Comparison of ENCODE assay signal across 7 mouse cellular contexts in the genomic region with DNA sequence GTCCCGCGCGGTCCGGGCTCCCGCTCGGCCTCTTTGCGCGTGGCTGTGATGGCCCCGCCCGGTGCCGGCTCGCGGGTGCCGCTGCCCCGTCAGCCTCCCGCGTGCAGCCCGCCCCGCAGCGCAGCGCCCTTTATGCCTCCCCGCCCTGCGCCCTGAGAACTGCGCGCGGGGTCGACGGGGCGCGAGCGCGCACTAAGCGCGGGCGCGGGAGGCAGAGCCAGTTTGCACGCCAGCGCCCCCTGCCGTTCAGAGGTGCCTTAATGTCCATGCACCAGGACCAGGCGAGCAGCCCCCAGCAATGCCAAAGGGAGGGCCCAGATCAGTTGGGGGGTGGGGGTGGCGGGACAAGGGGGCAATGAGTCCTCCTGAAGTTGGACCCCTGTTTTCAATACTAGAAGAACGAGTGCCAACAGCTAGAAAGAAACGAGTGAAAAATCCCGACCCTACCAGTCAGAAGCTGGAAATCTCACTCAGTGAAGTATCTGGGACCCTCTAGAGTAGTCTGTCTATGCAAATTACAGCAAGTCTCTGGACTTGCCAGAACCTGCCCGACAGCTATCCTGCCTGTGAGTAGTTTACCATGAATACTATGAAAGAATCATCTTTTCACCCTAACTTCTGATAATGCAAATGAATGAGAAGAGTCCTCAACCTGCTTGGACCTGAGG. TPM values are rescaled to one million over a fixed set of nuclear protein-coding genes. Genes with fewer than 3 reads are reported as not detected.
DNase-seq lines count a peak whose midpoint lies in the region; ATAC-seq and TF ChIP-seq lines count a peak whose summit lies in the region.

Rnf144a (minus strand) TSS at position 151 of the 668 bp plus-strand sequence.

- H3K27ac ChIP-seq in embryonic facial prominence, embryonic 12.5 days: peak within 1 kb of the TSS; percentile 82
- H3K27ac ChIP-seq in kidney, adult 2 months (ENCODE audit: insufficient read depth, low read depth, low read length): peak within 1 kb of the TSS; percentile 73
- peak within 1 kb of the TSS; percentile 44 for H3K27ac ChIP-seq in limb, embryonic 11.5 days (replicated peaks; ENCODE audit: low read depth, low read length)
- peak within 1 kb of the TSS; percentile 84 for H3K27ac ChIP-seq in midbrain, embryonic 13.5 days

- H3K4me2 ChIP-seq in embryonic facial prominence, embryonic 12.5 days (replicated peaks): peak within 1 kb of the TSS; percentile 88
- peak within 1 kb of the TSS; percentile 61 for H3K4me2 ChIP-seq in limb, embryonic 11.5 days (ENCODE audit: low read depth, severe bottlenecking)
- H3K4me2 ChIP-seq in midbrain, embryonic 13.5 days (replicated peaks): peak within 1 kb of the TSS; percentile 89

- H3K4me3 ChIP-seq in embryonic facial prominence, embryonic 12.5 days: peak within 1 kb of the TSS; percentile 81
- peak within 1 kb of the TSS; percentile 80 for H3K4me3 ChIP-seq in kidney, adult 2 months (ENCODE audit: insufficient read depth, low read depth, low read length)
- peak within 1 kb of the TSS; percentile 93 for H3K4me3 ChIP-seq in limb, embryonic 11.5 days (ENCODE audit: low read depth, low read length)
- H3K4me3 ChIP-seq in midbrain, embryonic 13.5 days (replicated peaks): peak within 1 kb of the TSS; percentile 87

- no peaks in the 10 kb centered on the region for H3K36me3 ChIP-seq in embryonic facial prominence, embryonic 12.5 days
- no peaks in the 10 kb centered on the region for H3K36me3 ChIP-seq in kidney, adult 2 months (ENCODE audit: control insufficient read depth, insufficient read depth, low read length)
- H3K36me3 ChIP-seq in limb, embryonic 11.5 days (ENCODE audit: control insufficient read depth, insufficient read depth, low read length): no peaks in the 10 kb centered on the region
- H3K36me3 ChIP-seq in midbrain, embryonic 13.5 days: no peaks in the 10 kb centered on the region

- H3K4me1 ChIP-seq in embryonic facial prominence, embryonic 12.5 days: peaks cover 23% of the 10 kb centered on the region
- H3K4me1 ChIP-seq in kidney, adult 2 months (ENCODE audit: control insufficient read depth, insufficient read depth, low read length): no peaks in the 10 kb centered on the region
- peaks cover 16% of the 10 kb centered on the region for H3K4me1 ChIP-seq in limb, embryonic 11.5 days (ENCODE audit: control insufficient read depth, insufficient read depth, low read length)
- peaks cover 35% of the 10 kb centered on the region for H3K4me1 ChIP-seq in midbrain, embryonic 13.5 days (replicated peaks)

- peak; percentile 77 for TF ChIP-seq CTCF in kidney, adult 2 months (conservative IDR thresholded peaks at IDR 0.05; ENCODE audit: insufficient read depth, insufficient read length, low read depth, low read length)

- no peak for TF ChIP-seq POLR2A in kidney, adult 2 months (IDR thresholded peaks at IDR 0.05; ENCODE audit: low read depth, low read length)

- ATAC-seq in embryonic facial prominence, embryonic 12.5 days (ENCODE audit: insufficient number of reproducible peaks, insufficient read depth, low FRiP score, low TSS enrichment): peak; percentile 86
- ATAC-seq in limb, embryonic 11.5 days (ENCODE audit: insufficient number of reproducible peaks, low FRiP score, low TSS enrichment, low read depth): peak; percentile 82
- peak; percentile 90 for ATAC-seq in midbrain, embryonic 13.5 days

- H3K9me3 ChIP-seq in embryonic facial prominence, embryonic 12.5 days: no peaks in the 10 kb centered on the region
- no peaks in the 10 kb centered on the region for H3K9me3 ChIP-seq in limb, embryonic 11.5 days (ENCODE audit: control insufficient read depth, low read length)
- H3K9me3 ChIP-seq in midbrain, embryonic 13.5 days: no peaks in the 10 kb centered on the region

- peak; percentile 94 to 97 for DNase-seq in adrenal gland, postnatal 36 days
- DNase-seq in heart, adult 18-20 months: peak; percentile 91 to 97
- DNase-seq in kidney, adult 2 months: peak; percentile 88
- peak; percentile 98 for DNase-seq in limb, embryonic 11.5 days (ENCODE audit: low spot score)
- DNase-seq in spleen, adult 12 weeks (ENCODE audit: low spot score): peak; percentile 78

- peak within 1 kb of the TSS; percentile 95 for H3K9ac ChIP-seq in embryonic facial prominence, embryonic 12.5 days
- peak within 1 kb of the TSS; percentile 95 for H3K9ac ChIP-seq in limb, embryonic 11.5 days (ENCODE audit: low read length)
- H3K9ac ChIP-seq in midbrain, embryonic 13.5 days (replicated peaks): peak within 1 kb of the TSS; percentile 96

- no peaks in the 10 kb centered on the region for H3K27me3 ChIP-seq in embryonic facial prominence, embryonic 12.5 days
- no peaks in the 10 kb centered on the region for H3K27me3 ChIP-seq in kidney, adult 2 months (replicated peaks; ENCODE audit: control insufficient read depth, insufficient read depth, low read length)
- no peaks in the 10 kb centered on the region for H3K27me3 ChIP-seq in limb, embryonic 11.5 days (ENCODE audit: control insufficient read depth, insufficient read depth, low read length)
- H3K27me3 ChIP-seq in midbrain, embryonic 13.5 days: no peaks in the 10 kb centered on the region

- under 1% methylated on average over 42 of the region's 45 CpGs for WGBS in embryonic facial prominence, embryonic 12.5 days
- under 1% methylated on average over 45 of the region's 45 CpGs for WGBS in kidney, adult 2 months
- WGBS in limb, embryonic 11.5 days: 1% methylated on average over 45 of the region's 45 CpGs
- WGBS in midbrain, embryonic 13.5 days: under 1% methylated on average over 42 of the region's 45 CpGs

RNA-seq across cellular contexts. Expression of gene Rnf144a, which starts in this region (rescaled TPM):
- 10 to 100 TPM; 20.9 to 23.6 TPM for total RNA-seq in adrenal gland, postnatal 36 days (2021)
- polyA plus RNA-seq in embryonic facial prominence, embryonic 12.5 days (2016; fragmentation: Nextera tagmentation; extraction: Ambion mirVana): 59.5 and 64.0 TPM in 2 replicates
- total RNA-seq in heart, adult 18-20 months (2021): 10 to 100 TPM in 1 of 2 experiments, 1 to 10 TPM in 1; 9.7 to 12.1 TPM
- polyA plus RNA-seq in kidney, adult 2 months (2012; rRNA removed): 12.6 and 12.7 TPM in 2 replicates
- 39.0 and 42.5 TPM in 2 replicates for polyA plus RNA-seq in limb, embryonic 11.5 days (2014; fragmentation: Nextera tagmentation; extraction: Ambion mirVana)
- 29.0 and 32.9 TPM in 2 replicates for polyA plus RNA-seq in midbrain, embryonic 13.5 days (2015; fragmentation: Nextera tagmentation; extraction: Ambion mirVana)

Comparison
In these comparisons a context has a peak if more than half of its experiments do, and no peak if none do; other contexts are left out.
1. Peak in every context shown above with its lines: DNase-seq, ATAC-seq, H3K4me3 ChIP-seq and H3K27ac ChIP-seq.